Mouse (Mus musculus) limb, embryonic 14.5 days (tissue): Measurements from ENCODE around the gene Npff. TPM values are rescaled to one million over a fixed set of nuclear protein-coding genes. Genes with fewer than 3 reads are reported as not detected.

Experiments used
- ATAC-seq: fragments of 200-750 bp; cut with Nextera tagmentation; 2 replicates; pipeline ENCODE4 v1.8.0; 2017; ENCODE audit warnings: low read depth, moderate number of reproducible peaks, moderate TSS enrichment; ENCODE audit not compliant: low FRiP score
- DNase-seq: peaks from one replicate; pipeline ENCODE4 v3.0.0-alpha.2; 2015; ENCODE audit warnings: low spot score
- H3K27ac ChIP-seq: fragments of 300-500 bp; sonication (generic); replicated peaks from 2 replicates; pipeline ENCODE4 v1.5.1; 2014; ENCODE audit warnings: low read depth, mild to moderate bottlenecking, low read length, moderate library complexity, mixed read lengths
- H3K27me3 ChIP-seq: fragments of 300-500 bp; sonication (generic); 2 replicates; pipeline ENCODE4 v1.6.1; 2014; ENCODE audit warnings: low read length, mixed read lengths; ENCODE audit not compliant: control insufficient read depth, insufficient read depth
- H3K36me3 ChIP-seq: fragments of 300-500 bp; sonication (generic); 2 replicates; pipeline ENCODE4 v1.6.1; 2014; ENCODE audit warnings: mild to moderate bottlenecking, low read length, moderate library complexity, mixed read lengths; ENCODE audit not compliant: control insufficient read depth, insufficient read depth
- H3K4me1 ChIP-seq: fragments of 300-500 bp; sonication (generic); 2 replicates; pipeline ENCODE4 v1.6.1; 2014; ENCODE audit warnings: antibody characterized with exemption, low read length, mixed read lengths; ENCODE audit not compliant: control insufficient read depth, insufficient read depth
- H3K4me2 ChIP-seq: fragments of 300-500 bp; sonication (generic); replicated peaks from 2 replicates; pipeline ENCODE4 v1.6.1; 2014; ENCODE audit warnings: low read depth, mild to moderate bottlenecking, low read length, moderate library complexity; ENCODE audit not compliant: severe bottlenecking
- H3K4me3 ChIP-seq: fragments of 300-500 bp; sonication (generic); replicated peaks from 2 replicates; pipeline ENCODE4 v1.5.1; 2014; ENCODE audit warnings: low read length
- H3K9ac ChIP-seq: fragments of 300-500 bp; sonication (generic); 2 replicates; pipeline ENCODE4 v1.6.1; 2014; ENCODE audit warnings: mild to moderate bottlenecking, low read depth, low read length, moderate library complexity; ENCODE audit not compliant: severe bottlenecking
- H3K9me3 ChIP-seq: fragments of 300-500 bp; sonication (generic); 2 replicates; pipeline ENCODE4 v1.6.1; 2016; ENCODE audit warnings: low read length; ENCODE audit not compliant: control insufficient read depth
- POLR2A ChIP-seq: fragments of 200-500 bp; IDR thresholded peaks from 2 replicates; pipeline ENCODE4 v1.8.0; 2012; ENCODE audit warnings: inconsistent platforms, mild to moderate bottlenecking, moderate library complexity, borderline replicate concordance; ENCODE audit not compliant: insufficient read depth, insufficient read length; ENCODE audit errors: extremely low read depth
- WGBS: fragments of 180-500 bp; shearing (Covaris S2); extraction: QIAGEN DNeasy Blood & Tissue Kit; methylation state at CpG from one replicate; pipeline ENCODE4 v1.1.7; 2014; 5-methylcytosine and 5-hydroxymethylcytosine counted together
- polyA plus RNA-seq, 2 experiments: library from polyadenylated mRNA; depleted of rRNA in 1 of 2; stranded (reverse) in 1 of 2; unstranded in 1 of 2; fragments of >200 nt; fragmentation: Nextera tagmentation in 1 of 2; extraction: Ambion mirVana in 1 of 2; gene quantifications; 2 replicates each; pipeline versions ENCODE4 v1.2.1 to v1.2.3; 2012 to 2014

The Npff gene
- polyA plus RNA-seq, 2 experiments = 2.5 to 13.7 TPM

DNA sequence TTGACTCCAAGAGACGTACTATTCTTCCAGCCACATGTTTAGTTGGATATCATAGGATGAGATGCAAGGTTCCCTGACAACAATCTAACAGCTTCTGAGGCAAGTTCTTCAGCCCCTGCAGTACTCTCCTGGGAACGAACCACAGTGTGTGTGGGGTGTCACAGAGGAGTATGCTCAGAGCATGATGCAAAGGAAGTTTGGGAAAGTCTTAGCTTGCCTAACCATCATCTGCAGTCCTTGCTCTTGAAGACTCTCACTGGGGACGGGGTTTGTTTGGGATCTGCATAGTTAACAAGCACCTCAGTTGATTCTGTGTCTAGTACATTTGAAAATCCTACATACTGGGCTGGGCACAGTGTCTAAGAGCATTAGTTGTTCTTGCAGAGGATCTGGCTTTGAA lies 16.4 kb downstream of the Npff start:
- Histone ChIP-seq H3K27me3 (no peaks in the 10 kb centered on the region), H3K9me3 (no peaks in the 10 kb centered on the region)
- 90% methylated on average over 3 of the region's 3 CpGs for WGBS

DNA sequence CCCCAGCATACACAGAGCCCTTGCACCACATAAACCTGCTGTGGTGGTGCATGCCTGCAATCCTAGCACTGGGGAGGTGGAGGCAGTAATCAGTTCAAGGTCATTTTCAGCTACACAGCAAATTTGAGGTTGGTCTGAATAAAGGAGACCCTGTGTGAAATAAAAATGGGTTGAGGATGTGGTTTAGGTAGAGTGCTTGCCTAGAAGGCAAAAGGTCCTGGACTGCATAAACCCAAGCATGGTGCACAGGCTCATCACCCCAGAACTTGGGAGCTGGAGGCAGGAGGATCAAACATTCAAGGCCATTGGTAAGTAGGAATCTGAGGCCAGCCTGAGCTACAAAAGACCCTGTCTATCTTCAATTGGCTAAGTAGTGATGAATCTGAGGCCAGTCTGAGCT lies 17.2 kb downstream of the Npff start:
- Histone ChIP-seq H3K4me1 (peaks cover 20% of the 10 kb centered on the region), H3K4me2 (no peak overlapping the region), H3K4me3 (no peak overlapping the region), H3K36me3 (peaks cover 39% of the 10 kb centered on the region), H3K9ac (no peak overlapping the region), H3K27ac (no peak overlapping the region), H3K9me3 (no peaks in the 10 kb centered on the region), H3K27me3 (no peaks in the 10 kb centered on the region)
- no peak for DNase-seq
- TF ChIP-seq POLR2A = no peak
- ATAC-seq = no peak

More for the DNA sequence above, 16.4 kb downstream of the Npff start:
- H3K9ac ChIP-seq = no peak overlapping the region
- no peak overlapping the region for H3K4me3 ChIP-seq
- no peak for DNase-seq
- peaks cover 20% of the 10 kb centered on the region for H3K4me1 ChIP-seq
- no peak overlapping the region for H3K4me2 ChIP-seq
- no peak for ATAC-seq
- H3K27ac ChIP-seq = no peak overlapping the region
- TF ChIP-seq POLR2A = no peak
- H3K36me3 ChIP-seq = peaks cover 31% of the 10 kb centered on the region

DNA sequence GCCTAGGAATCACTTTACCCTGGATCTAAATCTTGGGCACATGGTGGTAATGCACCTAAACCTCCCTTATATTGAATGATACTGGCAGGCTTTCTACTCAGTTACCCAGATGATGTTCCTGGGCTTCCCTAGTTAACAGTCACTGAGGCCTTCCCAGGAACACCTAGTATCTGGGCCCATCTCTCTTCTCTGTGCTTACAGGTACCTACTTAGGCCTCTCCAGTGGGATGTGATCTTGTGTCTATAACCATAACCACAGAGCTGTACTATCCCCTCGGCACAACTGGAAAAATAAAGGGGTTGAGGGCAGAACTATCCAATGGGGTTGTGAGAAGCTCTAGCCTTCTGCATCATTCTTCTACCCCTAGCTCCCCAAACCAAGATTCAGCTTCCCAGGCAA lies 17.9 kb downstream of the Npff start:
- DNase-seq (no peak), ATAC-seq (no peak)
- no peak for TF ChIP-seq POLR2A
- Histone ChIP-seq H3K4me1 (peaks cover 17% of the 10 kb centered on the region), H3K27ac (no peak overlapping the region), H3K4me2 (no peak overlapping the region), H3K9me3 (no peaks in the 10 kb centered on the region), H3K27me3 (no peaks in the 10 kb centered on the region), H3K9ac (no peak overlapping the region), H3K36me3 (peaks cover 45% of the 10 kb centered on the region), H3K4me3 (no peak overlapping the region)
- WGBS = 93% methylated on average over 1 of the region's 1 CpGs

DNA sequence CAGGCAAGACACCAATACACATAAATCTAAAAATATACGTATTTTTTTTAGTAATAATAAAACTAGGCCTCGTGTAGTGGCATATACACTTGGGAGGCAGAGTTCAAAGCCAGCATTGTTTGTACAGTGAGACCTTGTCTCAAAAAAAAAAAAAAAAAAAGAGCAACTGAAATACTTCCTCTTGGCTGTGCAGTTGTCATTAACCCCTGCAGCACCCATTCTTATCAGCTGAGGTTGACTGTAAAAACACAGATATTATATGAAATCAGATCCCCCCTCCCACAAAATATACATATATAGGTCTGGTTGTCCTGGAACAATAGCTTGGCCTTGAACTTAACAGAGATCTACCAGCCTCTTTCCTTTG lies 18.3 kb downstream of the Npff start:
- 54% methylated on average over 2 of the region's 2 CpGs for WGBS
- peaks cover 50% of the 10 kb centered on the region for H3K36me3 ChIP-seq

DNA sequence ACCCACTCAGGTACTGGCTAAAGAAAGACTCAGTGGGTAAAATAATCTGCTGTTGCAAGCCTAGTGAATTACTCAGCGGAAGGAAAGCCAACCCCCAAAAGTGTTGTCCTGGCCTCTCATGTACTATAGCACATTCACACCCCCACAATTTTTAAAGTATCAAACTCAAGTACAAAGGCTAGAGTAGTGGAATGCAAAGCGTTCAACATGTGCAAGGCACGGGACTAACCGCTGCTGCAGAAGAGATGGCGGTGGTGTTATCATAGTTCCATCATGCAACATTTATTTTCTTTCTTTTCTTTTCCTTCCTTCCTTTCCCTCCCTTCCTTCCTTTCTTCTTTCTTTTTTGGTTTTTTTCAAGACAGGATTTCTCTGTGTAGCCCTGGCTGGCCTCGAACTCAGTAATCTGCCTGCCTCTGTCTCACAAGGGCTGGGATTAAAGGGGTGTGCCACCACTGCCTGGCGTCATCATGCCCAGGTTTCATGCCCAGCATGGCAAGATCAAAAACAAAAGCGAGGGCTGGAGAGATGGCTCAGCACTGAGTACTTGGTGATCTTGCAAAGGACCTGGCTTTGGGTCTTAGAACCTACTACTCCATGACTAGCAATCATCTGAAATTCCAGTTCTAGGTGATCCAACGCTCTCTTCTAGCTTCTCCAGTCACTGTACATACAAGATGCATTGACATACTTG lies 18.8 kb downstream of the Npff start:
- no peak overlapping the region for H3K9ac ChIP-seq
- H3K4me2 ChIP-seq = no peak overlapping the region
- no peak for TF ChIP-seq POLR2A
- H3K27me3 ChIP-seq = no peaks in the 10 kb centered on the region
- WGBS = 85% methylated on average over 9 of the region's 9 CpGs
- peaks cover 8% of the 10 kb centered on the region for H3K4me1 ChIP-seq
- H3K9me3 ChIP-seq = no peaks in the 10 kb centered on the region
- no peak for DNase-seq
- no peak overlapping the region for H3K27ac ChIP-seq
- ATAC-seq = no peak
- peaks cover 55% of the 10 kb centered on the region for H3K36me3 ChIP-seq
- no peak overlapping the region for H3K4me3 ChIP-seq

More for the DNA sequence above, 18.3 kb downstream of the Npff start:
- Histone ChIP-seq H3K27ac (no peak overlapping the region), H3K9me3 (no peaks in the 10 kb centered on the region), H3K4me2 (no peak overlapping the region), H3K4me3 (no peak overlapping the region), H3K9ac (no peak overlapping the region), H3K4me1 (peaks cover 13% of the 10 kb centered on the region), H3K27me3 (no peaks in the 10 kb centered on the region)
- ATAC-seq (no peak), DNase-seq (no peak)
- TF ChIP-seq POLR2A = no peak

DNA sequence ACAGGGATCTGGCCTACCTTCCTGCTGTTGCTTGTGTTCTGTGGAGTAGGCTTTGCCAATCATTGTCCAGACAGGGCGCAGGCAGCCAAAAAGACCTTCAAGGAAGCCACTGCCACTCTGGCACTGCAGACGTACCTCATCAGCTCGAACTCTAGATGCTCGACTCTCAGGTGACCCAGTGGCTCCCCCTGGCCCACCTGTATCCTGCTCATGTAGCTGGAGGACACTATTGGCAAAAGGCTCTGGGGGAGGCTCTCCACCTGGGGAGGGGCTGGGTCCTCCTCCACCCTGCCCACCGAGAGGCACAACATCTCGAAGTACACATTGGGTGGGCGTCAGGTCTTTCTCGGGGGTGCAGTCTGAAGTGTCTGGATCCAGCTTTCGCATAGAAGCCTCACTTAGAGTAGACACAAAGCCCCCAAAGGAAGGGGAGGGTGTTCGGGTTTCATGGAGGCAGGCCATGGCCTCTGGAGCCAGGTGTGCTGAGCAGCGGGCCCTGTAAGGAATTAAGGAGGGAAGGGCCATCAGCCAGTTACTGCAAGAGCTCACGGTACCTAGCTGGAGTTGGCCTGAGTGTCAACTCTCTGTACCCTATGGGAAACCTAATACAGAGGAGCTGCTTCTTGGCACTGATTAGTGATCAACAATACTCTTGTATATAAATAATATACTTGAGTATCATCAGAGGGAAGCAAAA lies 19.5 kb downstream of the Npff start:
- 75% methylated on average over 12 of the region's 12 CpGs for WGBS
- DNase-seq (no peak), ATAC-seq (no peak)
- Histone ChIP-seq H3K4me2 (no peak overlapping the region), H3K9ac (no peak overlapping the region), H3K4me3 (no peak overlapping the region), H3K36me3 (peaks cover 62% of the 10 kb centered on the region), H3K27me3 (no peaks in the 10 kb centered on the region), H3K9me3 (no peaks in the 10 kb centered on the region), H3K4me1 (peaks cover 6% of the 10 kb centered on the region; the same call in 1 of the 2 replicates), H3K27ac (no peak overlapping the region)
- no peak for TF ChIP-seq POLR2A
